Mouse (Mus musculus): ENCODE results near the gene Rln1. TPM values are rescaled to one million over a fixed set of nuclear protein-coding genes. Genes with fewer than 3 reads are reported as not detected.

Gene Rln1
- not detected for total RNA-seq (2021)
- long read RNA-seq, experiment 1: 0 reads
- long read RNA-seq, experiment 2: 0 reads

DNA sequence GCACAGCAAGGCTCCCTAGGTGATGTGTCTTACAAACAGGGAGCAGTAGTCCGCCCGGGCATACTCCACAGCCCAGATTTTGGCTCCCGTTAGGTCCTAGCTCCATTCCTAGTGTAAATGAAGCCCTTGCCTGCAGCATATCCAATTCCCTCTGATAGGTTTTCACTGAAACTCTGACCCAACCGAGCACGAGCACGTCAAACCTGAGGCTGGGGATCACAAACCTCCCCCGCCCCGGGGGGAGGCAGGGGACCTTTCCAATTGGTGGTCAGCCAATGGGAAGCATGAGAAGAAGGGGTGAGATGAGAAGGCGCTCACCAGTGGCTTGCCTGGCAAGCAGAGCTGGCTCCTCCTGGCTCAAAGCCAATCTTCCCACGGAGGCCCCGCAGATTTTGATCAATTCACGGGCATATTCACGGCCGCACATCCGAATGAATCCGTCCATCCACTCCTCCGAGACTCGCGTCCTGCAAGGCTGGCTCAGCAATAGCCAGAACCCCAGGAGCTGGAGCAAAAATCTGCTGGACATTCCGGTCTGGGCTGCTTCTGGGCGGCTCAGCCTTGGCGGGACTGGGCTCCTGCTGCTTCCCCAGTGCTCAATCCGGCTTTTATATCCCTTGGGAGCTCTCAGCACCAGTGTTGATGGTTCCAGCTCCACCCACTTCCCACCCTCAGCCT lies at the start of gene Rln1:
TSS of gene Rln1 (minus strand) at position 603 of the 678 bp plus-strand sequence.
- no peak for DNase-seq (ENCODE audit: low spot score in 2 of 2)

DNA sequence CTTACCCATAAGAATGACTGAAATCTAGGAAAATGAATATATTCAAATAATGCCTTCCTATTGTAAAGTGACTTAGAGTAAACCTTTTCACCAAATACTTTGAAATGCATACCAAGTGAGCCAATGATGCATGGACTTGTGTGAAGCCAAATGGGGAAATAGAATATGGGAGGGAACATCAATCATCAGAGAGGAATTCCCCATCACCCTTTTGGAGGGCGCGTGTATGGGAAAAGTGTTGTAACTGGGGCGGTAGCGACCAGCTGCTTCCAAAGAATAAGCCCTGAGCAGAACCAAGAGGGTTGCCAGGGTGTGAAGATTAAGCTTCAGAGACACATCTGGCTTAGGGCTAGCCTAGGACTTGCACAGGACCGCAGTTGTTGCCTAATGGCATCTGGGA lies 48.9 kb upstream of the Rln1 start:
- DNase-seq (ENCODE audit: low spot score in 2 of 2): no peak

DNA sequence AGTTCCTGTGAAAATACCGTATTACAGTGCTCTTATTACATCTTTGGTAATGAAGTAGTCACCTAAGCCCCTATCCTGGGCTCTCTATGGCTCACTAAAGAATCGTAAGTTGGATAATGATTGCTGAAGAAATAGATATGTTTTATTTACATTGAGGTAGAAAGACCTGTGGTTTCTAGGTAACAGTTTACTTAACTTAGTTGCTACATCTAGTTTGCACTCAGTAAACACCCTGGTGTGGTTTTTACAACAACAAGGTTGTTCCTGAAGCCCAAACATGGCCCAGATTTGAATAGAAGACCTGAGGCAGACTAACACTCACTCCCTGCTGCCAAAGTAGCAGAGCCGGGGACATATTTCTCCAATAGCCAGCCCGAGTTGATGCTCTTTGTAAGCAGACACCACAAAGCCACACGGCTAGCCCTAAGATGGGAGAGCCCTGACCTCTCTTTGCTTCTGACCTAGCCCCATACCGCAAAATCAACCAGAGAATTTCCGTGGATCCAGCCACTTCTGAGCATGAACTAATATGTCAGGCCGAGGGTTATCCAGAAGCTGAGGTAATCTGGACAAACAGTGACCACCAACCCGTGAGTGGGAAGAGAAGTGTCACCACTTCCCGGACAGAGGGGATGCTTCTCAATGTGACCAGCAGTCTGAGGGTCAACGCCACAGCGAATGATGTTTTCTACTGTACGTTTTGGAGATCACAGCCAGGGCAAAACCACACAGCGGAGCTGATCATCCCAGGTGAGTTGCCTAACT lies 45.6 kb upstream of the Rln1 start:
- no peak for DNase-seq (ENCODE audit: low spot score in 2 of 2)

DNA sequence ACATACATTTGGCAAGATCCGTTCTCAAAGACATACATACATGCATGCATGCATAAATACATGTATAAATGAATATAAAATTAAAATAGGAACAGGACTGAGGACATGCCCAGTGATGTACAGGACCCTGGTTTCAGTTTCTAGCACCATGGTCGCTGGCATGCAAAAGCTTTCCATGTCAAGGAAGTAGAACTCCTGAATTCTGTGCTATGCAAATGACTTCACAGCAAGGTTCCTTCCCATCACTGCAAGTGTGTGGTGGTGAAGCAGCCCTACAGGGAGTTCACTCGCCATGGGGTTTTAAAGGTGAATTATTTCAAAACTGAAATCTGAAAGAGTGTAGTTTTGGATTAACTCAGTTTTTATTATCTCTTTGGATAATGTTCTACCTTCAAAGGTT lies 41.9 kb upstream of the Rln1 start:
- DNase-seq (ENCODE audit: low spot score in 2 of 2): no peak

DNA sequence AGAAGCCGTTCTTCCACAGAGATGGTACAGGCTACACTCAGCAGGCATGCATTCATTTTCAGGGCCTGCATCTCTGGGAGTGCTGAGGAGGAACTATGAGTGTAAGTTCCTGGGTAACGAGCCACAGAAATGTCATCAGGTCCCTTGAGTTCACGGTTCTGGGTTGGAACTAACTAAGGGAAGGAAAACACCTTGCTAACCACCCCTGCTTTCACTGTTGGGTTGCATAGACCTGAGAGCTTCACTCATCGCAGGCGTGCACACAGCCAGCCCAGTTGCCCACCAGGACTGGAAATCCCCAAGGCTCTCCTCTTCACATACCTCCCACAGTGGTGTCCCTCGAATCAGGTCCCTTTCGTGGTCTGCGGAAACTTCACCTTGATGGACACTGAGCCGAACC lies 40.5 kb upstream of the Rln1 start:
- no peak for DNase-seq (ENCODE audit: low spot score in 2 of 2)

DNA sequence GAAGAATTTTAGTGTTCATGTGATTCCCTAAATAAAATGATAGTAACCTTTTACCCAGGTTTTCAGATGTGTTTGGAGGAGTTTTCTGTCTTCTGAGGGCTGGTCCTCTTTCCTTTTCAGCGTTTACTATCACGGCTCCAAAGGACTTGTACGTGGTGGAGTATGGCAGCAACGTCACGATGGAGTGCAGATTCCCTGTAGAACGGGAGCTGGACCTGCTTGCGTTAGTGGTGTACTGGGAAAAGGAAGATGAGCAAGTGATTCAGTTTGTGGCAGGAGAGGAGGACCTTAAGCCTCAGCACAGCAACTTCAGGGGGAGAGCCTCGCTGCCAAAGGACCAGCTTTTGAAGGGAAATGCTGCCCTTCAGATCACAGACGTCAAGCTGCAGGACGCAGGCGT lies 39.0 kb upstream of the Rln1 start:
- no peak for DNase-seq (ENCODE audit: low spot score in 2 of 2)

DNA sequence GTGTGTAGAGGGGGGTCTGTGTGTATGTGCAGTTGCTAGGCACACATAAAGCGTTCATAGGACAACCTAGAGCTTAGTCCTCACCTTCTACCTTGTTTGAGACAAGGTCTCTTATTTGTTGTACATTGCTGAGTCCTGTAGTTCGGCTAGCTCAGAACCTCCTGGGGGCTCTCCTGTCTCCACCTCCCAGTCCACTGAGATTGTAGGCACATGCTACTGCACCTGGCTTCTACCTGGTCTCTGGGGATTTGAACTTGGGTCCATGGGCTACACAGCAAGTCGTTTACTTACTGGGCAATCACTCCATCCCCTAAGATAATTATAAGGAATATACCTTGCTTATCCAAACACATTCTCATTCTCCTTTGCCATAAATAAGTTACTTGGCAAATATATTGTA lies 38.2 kb upstream of the Rln1 start:
- no peak for DNase-seq (ENCODE audit: low spot score in 2 of 2)

DNA sequence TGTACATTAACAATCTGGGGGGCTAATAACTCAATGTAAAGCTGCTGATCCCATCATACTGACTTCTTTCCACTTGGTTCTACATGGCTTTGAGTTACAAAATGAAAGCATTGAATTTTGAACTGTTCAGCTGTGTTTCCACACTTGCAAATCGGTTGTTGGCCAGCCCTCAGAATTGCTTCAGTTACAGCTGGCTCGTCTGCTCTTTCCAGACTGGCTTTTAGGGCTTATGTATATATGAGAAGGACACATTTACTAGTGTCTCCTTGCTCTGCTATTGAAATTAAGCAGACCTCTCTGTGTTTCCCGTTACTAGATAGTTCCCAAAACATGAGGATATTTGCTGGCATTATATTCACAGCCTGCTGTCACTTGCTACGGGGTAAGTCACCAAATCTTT lies 37.7 kb upstream of the Rln1 start:
- DNase-seq (ENCODE audit: low spot score in 2 of 2): no peak

DNA sequence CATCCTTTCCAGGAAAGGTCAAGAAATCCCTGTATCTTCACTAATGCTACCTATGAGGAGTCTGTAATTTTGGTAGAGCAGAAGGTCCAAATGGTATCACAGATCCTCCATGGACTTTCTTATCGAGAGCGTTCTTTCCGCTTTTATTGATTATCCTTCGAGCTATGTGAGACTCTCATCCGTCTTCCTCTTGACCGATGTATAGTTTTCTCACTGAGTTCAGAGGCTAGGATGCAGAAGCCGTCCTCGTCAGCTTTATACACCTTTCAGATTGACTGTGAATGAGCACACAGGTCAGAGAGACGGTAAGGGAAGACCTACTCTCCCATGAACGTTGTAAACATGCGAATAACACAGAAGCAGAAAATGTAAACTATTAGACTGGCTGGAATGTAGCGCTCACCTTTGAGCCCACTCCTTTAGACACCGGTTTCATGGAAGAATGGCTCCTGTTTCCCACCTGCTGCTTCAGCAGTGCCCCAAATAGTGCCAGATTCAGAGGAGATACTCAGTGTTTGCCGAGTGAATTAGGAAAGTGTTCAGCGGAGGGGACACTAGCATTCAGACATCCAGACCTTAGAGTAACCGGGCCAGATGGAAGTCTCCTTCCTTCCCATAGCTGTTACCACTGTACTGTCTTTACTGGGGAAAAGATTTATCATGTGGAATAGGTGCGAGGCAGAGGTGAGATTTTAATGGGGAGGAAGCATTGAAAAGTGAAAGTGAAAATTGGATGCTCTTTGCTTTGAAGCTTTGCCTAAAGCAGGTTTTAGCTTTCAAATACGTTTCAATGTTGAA lies 37.0 kb upstream of the Rln1 start:
- no peak for DNase-seq (ENCODE audit: low spot score in 2 of 2)

DNA sequence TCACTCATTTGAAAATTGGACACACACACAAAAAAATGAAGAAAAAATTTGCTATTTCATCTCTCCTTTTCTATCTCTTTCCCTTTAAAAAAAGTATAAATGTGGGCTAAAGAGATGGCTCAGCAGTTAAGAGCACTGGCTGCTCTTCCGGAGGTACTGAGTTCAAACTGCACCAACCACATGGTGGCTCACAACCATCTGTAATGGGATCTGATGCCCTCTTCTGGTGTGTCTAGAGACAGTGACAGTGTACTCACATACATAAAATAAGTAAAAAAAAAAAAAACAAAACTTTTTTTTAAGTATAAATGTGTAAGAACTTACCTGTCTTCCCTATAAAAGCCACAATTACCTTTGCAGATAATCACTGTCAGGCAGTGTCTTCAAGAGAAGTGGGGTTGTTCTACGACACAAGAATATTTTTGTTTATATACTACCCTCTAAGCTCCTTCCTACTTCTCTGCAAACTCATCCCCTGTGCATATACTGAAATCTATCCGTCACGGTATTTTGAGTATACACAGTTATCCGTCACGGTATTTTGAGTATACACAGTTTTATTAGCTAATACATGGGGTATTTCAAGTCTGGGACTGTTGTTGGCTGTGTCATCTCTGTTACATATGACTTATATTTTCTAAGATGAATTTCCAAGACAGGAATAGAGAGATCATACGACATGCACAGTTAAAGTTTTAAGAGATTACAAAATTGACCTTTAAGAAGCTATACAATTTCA lies 36.2 kb upstream of the Rln1 start:
- DNase-seq (ENCODE audit: low spot score in 2 of 2): no peak

DNA sequence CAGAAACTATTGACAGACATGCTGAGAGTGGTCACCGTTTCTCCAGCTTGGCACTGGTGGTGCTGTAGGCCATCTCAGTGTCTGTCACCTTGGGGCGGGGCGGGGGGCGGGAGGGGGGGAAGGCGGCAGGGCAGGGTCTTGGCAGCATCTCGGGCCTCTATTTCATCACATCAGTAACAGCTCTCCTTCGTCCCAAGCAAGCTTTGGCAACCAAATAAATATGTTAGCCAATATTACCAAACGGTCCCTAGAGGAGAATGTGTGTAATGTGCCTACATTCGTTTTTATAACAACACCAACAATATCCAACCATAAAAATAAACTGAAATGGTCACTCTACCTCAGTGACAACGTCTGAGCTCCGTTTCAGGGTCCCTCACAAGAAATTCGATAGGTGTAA lies 35.6 kb upstream of the Rln1 start:
- no peak for DNase-seq (ENCODE audit: low spot score in 2 of 2)

DNA sequence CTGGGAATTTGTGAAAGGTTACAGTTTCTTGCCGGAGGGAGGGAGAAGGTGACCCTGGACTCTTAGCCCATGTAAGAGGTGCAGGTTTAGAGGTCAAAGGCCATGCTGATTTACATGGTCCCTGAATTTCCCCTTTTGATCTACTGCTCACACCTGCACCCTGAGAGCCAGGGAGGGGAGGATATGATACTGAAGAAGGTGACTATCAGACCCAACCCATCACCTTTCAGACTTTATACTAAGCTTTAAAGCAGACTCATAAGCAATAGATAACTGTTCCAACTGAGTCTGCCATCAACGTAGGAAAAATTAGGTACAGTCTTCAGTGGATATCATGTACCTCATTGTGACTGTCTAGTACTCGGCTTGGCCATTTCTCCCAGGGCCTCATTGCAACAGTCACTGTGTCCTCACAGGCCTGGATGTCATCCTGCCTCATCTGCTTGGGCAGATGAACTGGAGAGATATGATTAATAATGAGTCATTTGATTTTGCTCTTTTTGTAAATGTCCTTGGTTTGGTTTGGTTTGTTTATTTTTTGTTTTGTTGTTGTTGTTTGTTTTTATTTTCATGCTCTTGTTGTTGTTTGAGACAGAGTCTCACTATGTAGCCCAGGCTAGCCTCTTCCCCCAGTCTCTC lies 34.3 kb upstream of the Rln1 start:
- no peak for DNase-seq (ENCODE audit: low spot score in 2 of 2)

DNA sequence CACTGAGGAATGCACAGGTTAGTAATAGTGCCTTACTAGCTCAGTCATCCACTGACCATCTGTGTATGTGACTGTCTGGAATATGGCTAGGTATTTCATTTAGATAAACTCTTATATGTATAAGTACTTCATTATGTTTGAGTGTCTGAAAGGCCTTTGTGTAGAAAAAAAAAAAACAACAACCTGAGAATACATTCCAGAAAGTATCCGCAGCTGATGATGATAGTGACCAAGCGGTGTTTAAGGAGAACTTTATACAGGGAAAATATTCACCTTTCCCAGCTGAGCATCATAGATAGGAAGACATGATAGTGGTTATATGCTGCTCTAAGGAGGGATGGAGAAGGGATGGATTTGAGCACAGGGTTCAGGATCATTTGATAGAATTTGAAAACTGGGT lies 33.6 kb upstream of the Rln1 start:
- DNase-seq (ENCODE audit: low spot score in 2 of 2): no peak

DNA sequence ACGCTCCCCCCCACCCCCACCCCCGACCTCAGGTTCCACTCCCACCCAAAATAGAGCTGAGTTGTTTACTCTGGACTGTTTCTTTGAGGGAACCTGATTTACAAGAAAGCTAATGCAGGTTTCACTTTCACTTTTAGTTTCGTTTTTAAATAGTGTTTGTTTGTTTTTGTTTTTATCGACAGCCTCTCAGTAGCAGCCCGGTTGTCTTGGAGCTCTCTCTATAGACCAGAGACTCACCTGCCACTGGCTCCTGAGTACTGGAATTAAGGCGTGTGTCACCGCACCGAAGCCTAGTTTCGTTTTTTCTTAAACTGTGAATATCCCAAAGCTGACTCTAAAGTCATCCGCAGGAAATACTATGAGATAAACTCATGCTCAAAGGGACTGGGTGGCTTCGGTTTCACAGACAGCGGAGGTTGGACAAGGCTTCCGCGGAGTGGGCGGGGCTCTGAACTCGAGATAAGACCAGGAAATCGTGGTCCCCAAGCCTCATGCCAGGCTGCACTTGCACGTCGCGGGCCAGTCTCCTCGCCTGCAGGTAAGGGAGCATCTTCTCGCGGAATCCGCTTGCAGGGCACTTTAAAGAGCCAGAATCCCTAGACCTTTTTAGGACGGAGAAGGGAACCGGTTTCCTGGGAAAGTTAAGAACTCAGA lies 32.6 kb upstream of the Rln1 start, which contains the start of the genes Plgrkt and Cd274:
TSS of gene Plgrkt (minus strand) at position 422 of the 654 bp plus-strand sequence.
TSS of gene Cd274 (plus strand) at position 487 of the 654 bp plus-strand sequence.
- peak; percentile 35 to 60 for DNase-seq (ENCODE audit: low spot score in 2 of 2)

DNA sequence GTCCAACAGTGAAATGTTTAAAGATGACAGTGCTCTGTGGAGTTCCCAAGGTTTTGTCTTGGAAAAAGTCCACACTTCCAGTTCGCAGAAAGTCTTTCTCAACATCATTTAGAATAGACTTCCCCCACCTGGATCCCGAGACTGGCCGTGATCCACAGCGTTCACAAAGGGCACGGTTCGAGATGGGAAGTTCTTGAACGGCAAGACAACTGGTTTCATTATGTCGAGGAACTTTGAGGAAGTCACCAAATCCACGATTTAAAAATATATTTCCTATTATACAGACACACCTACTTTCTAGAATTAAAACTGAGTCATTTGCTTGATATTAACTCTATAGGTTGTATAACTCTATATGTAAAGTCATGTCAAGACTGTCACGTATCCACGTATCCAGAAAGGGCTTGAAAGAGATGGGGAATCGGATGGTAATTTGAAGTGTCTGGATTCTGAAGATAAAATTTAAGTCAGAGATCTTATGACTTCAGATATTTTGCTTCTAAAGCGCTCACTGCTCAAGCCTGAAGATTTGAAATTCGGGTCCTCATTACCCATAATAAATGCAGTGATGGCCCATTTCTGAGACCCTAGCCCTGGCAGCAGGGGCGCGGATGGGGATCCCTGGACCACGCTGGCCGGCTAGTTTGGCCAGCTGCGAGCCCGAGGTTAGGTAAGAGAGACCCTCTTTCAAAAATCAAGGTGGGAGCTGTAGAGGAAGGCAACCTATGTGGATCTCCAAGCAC lies 31.9 kb upstream of the Rln1 start:
- no peak for DNase-seq (ENCODE audit: low spot score in 2 of 2)

DNA sequence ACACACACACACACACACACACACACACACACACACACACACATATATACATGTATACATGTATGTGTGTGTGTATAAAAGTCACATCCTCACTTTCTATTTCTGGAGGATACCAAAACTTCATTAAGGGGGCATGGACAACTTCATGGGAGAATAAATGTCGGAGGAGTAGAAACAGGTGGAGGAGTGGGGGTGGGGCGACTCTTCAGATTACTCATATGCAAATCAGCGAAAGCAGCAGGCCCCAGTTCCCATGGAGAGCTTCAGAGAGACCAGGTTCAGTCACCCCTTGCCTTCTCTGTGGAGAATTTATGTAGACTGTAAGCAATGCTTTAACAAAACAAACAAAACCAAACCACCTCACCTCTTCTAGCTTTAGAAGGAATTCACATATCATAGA lies 30.6 kb upstream of the Rln1 start:
- no peak for DNase-seq (ENCODE audit: low spot score in 2 of 2)

DNA sequence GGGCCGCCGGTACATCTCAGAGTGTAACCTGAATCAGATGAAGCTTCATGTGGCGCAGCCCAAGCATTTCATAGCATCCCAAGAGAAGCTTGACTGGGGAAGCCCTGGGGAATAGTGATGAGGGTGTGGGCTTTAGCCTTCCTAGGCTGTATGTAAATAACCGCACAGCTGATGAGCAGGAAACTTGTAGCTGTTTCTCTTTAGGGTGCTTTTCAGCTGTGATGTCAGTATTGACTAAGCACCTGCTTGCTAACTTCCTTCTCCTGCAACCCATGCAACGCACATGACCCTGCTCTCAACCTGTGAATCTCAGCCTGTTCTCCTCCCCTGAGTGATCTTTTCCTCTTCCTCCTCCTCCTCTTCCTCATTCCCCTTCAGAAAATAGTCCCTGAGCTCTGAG lies 29.6 kb upstream of the Rln1 start:
- DNase-seq (ENCODE audit: low spot score in 2 of 2): no peak

DNA sequence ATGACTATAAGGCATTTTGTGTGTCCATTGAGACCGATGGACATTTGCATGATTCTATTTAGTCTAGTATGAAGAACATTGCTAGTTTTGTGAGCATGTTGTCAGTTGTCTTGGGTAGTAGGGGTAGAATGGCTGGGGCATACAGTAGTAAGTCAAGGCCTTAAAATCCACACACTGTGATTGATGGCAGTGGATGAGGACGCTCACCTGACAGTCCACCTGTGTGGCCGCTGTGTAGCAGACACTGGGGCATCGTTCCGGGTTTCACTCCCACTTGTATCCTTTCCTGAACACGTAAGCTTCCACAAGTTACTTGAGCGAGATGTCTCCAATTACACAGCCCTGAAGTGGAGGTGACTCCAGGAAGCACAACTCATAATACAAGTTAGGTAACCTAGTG lies 29.1 kb upstream of the Rln1 start:
- DNase-seq (ENCODE audit: low spot score in 2 of 2): no peak

DNA sequence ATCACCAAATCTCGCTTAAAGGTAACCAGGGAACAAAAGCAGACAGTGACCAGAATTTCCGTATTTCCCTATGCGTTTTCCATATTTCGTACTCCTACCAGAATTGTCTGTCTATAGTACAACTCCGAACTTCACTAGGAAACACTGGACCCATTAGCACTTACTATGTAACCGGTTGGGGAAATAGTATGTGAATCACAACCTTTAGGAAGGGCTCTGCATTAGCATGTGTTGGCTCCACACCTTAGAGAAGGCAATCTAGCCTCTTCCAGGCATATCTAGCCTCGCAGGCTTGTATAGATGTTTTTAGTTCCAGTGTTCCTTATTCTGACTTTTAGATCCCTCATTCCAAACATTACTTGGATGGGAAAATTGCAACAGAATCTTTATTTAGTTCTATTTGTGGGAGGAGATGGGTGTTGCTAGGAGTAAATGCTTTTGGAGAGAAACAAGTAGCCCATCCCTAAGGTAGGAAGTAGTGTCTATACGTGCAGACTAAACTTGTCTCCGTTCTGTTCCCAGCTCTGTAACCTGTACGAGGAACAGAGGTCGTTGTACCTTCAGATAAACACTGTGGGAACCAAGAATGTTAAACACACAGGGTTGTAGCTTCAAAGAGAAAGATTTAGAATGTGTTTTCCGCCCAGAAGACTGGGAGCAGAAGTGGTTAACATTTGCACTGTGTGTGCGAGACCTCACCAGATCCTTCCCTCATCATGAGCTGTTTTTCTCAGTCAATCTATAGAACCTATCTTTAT lies 27.9 kb upstream of the Rln1 start:
- DNase-seq (ENCODE audit: low spot score in 2 of 2): no peak
